Mouse (Mus musculus): Measurements from ENCODE around the gene Pou6f2. TPM values are rescaled to one million over a fixed set of nuclear protein-coding genes. Genes with fewer than 3 reads are reported as not detected.

Gene Pou6f2
- total RNA-seq, 2 experiments from 2014 or later: not detected

GRCm38 (mm10) chr13:18172334-18172733 is 225.2 kb downstream of the Pou6f2 start:
- H3K27ac ChIP-seq: no peak overlapping the region
- TF ChIP-seq CTCF (IDR thresholded peaks at IDR 0.05): no peak
- intact Hi-C loops (cut with DNase I): no loop called here
- no peak for DNase-seq
- H3K4me3 ChIP-seq: no peak overlapping the region

- no peak overlapping the region for H3K4me3 ChIP-seq
- H3K27ac ChIP-seq: no peak overlapping the region
- no peak for TF ChIP-seq CTCF (IDR thresholded peaks at IDR 0.05)
- DNase-seq: no peak
- intact Hi-C loops (cut with DNase I): no loop called here
These were observed 233.3 kb downstream of the Pou6f2 start for GRCm38 (mm10) chr13:18164182-18164581.

GRCm38 (mm10) chr13:18160566-18160965 is 236.9 kb downstream of the Pou6f2 start:
- no peak for TF ChIP-seq CTCF (IDR thresholded peaks at IDR 0.05)
- Histone ChIP-seq H3K4me3 (no peak overlapping the region), H3K27ac (no peak overlapping the region)
- no peak for DNase-seq
- intact Hi-C loops (cut with DNase I): no loop called here

GRCm38 (mm10) chr13:18153949-18154582 is 243.4 kb downstream of the Pou6f2 start:
- no peak overlapping the region for H3K27ac ChIP-seq
- intact Hi-C loops (cut with DNase I): no loop called here
- DNase-seq: no peak
- TF ChIP-seq CTCF (IDR thresholded peaks at IDR 0.05): no peak
- H3K4me3 ChIP-seq: no peak overlapping the region

GRCm38 (mm10) chr13:18133646-18134045 is 263.8 kb downstream of the Pou6f2 start:
- Histone ChIP-seq H3K4me3 (no peak overlapping the region), H3K27ac (no peak overlapping the region)
- intact Hi-C loops (cut with DNase I): no loop called here
- no peak for TF ChIP-seq CTCF (IDR thresholded peaks at IDR 0.05)
- no peak for DNase-seq

- TF ChIP-seq CTCF (IDR thresholded peaks at IDR 0.05): no peak
- Histone ChIP-seq H3K4me3 (no peak overlapping the region), H3K27ac (no peak overlapping the region)
- intact Hi-C loops (cut with DNase I): no loop called here
- DNase-seq: no peak
These were observed 264.3 kb downstream of the Pou6f2 start for GRCm38 (mm10) chr13:18133193-18133592.

GRCm38 (mm10) chr13:18131324-18131723 is 266.2 kb downstream of the Pou6f2 start:
- TF ChIP-seq CTCF (IDR thresholded peaks at IDR 0.05): no peak
- no peak for DNase-seq
- intact Hi-C loops (cut with DNase I): no loop called here
- Histone ChIP-seq H3K4me3 (no peak overlapping the region), H3K27ac (no peak overlapping the region)

- H3K4me3 ChIP-seq: no peak overlapping the region
- H3K27ac ChIP-seq: no peak overlapping the region
- no peak for DNase-seq
- no peak for TF ChIP-seq CTCF (IDR thresholded peaks at IDR 0.05)
- intact Hi-C loops (cut with DNase I): no loop called here
These were observed 267.8 kb downstream of the Pou6f2 start for GRCm38 (mm10) chr13:18129697-18130096.

- no peak overlapping the region for H3K27ac ChIP-seq
- intact Hi-C loops (cut with DNase I): no loop called here
- TF ChIP-seq CTCF (IDR thresholded peaks at IDR 0.05): no peak
- DNase-seq: no peak
- H3K4me3 ChIP-seq: no peak overlapping the region
These were observed 268.7 kb downstream of the Pou6f2 start for GRCm38 (mm10) chr13:18128826-18129225.

GRCm38 (mm10) chr13:18128053-18128452 is 269.4 kb downstream of the Pou6f2 start:
- no peak for TF ChIP-seq CTCF (IDR thresholded peaks at IDR 0.05)
- no peak for DNase-seq
- intact Hi-C loops (cut with DNase I): no loop called here

GRCm38 (mm10) chr13:18126111-18126510 is 271.4 kb downstream of the Pou6f2 start:
- TF ChIP-seq CTCF (IDR thresholded peaks at IDR 0.05): no peak
- no peak overlapping the region for H3K27ac ChIP-seq
- intact Hi-C loops (cut with DNase I): no loop called here
- H3K4me3 ChIP-seq: no peak overlapping the region
- DNase-seq: no peak

More at GRCm38 (mm10) chr13:18128053-18128452, 269.4 kb downstream of the Pou6f2 start:
- H3K4me3 ChIP-seq: no peak overlapping the region
- no peak overlapping the region for H3K27ac ChIP-seq

GRCm38 (mm10) chr13:18125226-18126000 is 272.1 kb downstream of the Pou6f2 start:
- H3K27ac ChIP-seq: no peak overlapping the region
- no peak for DNase-seq
- intact Hi-C loops (cut with DNase I): no loop called here
- no peak overlapping the region for H3K4me3 ChIP-seq
- no peak for TF ChIP-seq CTCF (IDR thresholded peaks at IDR 0.05)

GRCm38 (mm10) chr13:18124368-18124767 is 273.1 kb downstream of the Pou6f2 start:
- peak; percentile 24 for DNase-seq
- Histone ChIP-seq H3K27ac (no peak overlapping the region), H3K4me3 (peak overlapping the region; percentile 41)
- intact Hi-C loops (cut with DNase I): no loop called here
- TF ChIP-seq CTCF (IDR thresholded peaks at IDR 0.05): peak; percentile 58
